Mouse (Mus musculus) bone marrow macrophage, adult 2 months (primary cell): ENCODE results near the gene 4930451I11Rik. TPM values are rescaled to one million over a fixed set of nuclear protein-coding genes. Genes with fewer than 3 reads are reported as not detected.

Experiments used
- H3K27ac ChIP-seq: 2 replicates; pipeline ENCODE4 v1.5.1; 2012; ENCODE audit warnings: low read depth, low read length; ENCODE audit not compliant: insufficient read depth
- H3K4me1 ChIP-seq: 2 replicates; pipeline ENCODE4 v1.6.1; 2012; ENCODE audit warnings: low read length; ENCODE audit not compliant: control insufficient read depth, insufficient read depth
- H3K4me3 ChIP-seq: 2 replicates; pipeline ENCODE4 v1.5.1; 2012; ENCODE audit warnings: mild to moderate bottlenecking, low read length, moderate library complexity; ENCODE audit not compliant: insufficient read depth
- CTCF ChIP-seq: IDR thresholded peaks from 2 replicates; pipeline ENCODE4 v1.5.1; 2012; ENCODE audit warnings: low read depth, mild to moderate bottlenecking, low read length, moderate library complexity
- POLR2A ChIP-seq: IDR thresholded peaks from 2 replicates; pipeline ENCODE4 v1.6.1; 2012; ENCODE audit warnings: mild to moderate bottlenecking, low read depth, low read length, borderline replicate concordance
- polyA plus RNA-seq: library from polyadenylated mRNA; stranded (reverse); fragments of >200 nt; gene quantifications from 2 replicates; pipeline ENCODE4 v1.2.4, GENCODE M21; 2012; ENCODE audit not compliant: missing spikeins, insufficient read depth, insufficient read length

Gene 4930451I11Rik
- polyA plus RNA-seq, 1 experiment, result not detected

DNA sequence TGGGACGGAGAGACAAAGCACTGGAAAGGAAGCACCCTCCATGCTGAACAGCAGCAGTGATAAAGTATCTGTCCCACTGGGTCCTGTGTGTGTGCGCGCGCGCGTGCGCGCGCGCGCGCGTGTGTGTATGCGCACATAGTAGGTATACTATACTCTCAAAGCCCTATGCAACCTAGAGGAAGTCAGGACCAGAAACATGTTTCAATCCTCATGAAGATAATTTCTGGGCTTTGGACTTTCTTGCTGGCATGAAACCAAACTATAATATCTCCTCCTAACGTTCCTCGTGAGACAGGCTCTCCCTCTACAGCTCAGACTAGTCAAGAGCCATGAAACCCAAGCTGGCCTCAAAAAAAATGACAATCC lies 30.4 kb downstream of the 4930451I11Rik start:
- H3K27ac ChIP-seq, result no peak overlapping the region
- TF ChIP-seq CTCF (no peak), POLR2A (no peak)
- H3K4me1 ChIP-seq, result peaks cover 38% of the 10 kb centered on the region
- H3K4me3 ChIP-seq, result no peak overlapping the region

- peak overlapping the region; percentile 73 for H3K4me3 ChIP-seq
- TF ChIP-seq CTCF (no peak), POLR2A (no peak)
- peaks cover 40% of the 10 kb centered on the region for H3K4me1 ChIP-seq
- H3K27ac ChIP-seq, result peak overlapping the region; percentile 89
Observed at GRCm38 (mm10) chr7:126800269-126801056, 31.0 kb downstream of the 4930451I11Rik start.

GRCm38 (mm10) chr7:126799468-126800268 lies 31.8 kb downstream of the 4930451I11Rik start:
- no peak for TF ChIP-seq CTCF
- TF ChIP-seq POLR2A, result no peak
- H3K4me1 ChIP-seq, result peaks cover 43% of the 10 kb centered on the region
- peak overlapping the region; percentile 89 for H3K27ac ChIP-seq
- peak overlapping the region; percentile 73 for H3K4me3 ChIP-seq

- Histone ChIP-seq H3K4me3 (peak overlapping the region; percentile 74), H3K27ac (peak overlapping the region; percentile 89), H3K4me1 (peaks cover 42% of the 10 kb centered on the region)
- TF ChIP-seq POLR2A (peak; percentile 59; the same call in 1 of the 2 replicates), CTCF (no peak)
Observed at GRCm38 (mm10) chr7:126799050-126799467, 32.4 kb downstream of the 4930451I11Rik start.

DNA sequence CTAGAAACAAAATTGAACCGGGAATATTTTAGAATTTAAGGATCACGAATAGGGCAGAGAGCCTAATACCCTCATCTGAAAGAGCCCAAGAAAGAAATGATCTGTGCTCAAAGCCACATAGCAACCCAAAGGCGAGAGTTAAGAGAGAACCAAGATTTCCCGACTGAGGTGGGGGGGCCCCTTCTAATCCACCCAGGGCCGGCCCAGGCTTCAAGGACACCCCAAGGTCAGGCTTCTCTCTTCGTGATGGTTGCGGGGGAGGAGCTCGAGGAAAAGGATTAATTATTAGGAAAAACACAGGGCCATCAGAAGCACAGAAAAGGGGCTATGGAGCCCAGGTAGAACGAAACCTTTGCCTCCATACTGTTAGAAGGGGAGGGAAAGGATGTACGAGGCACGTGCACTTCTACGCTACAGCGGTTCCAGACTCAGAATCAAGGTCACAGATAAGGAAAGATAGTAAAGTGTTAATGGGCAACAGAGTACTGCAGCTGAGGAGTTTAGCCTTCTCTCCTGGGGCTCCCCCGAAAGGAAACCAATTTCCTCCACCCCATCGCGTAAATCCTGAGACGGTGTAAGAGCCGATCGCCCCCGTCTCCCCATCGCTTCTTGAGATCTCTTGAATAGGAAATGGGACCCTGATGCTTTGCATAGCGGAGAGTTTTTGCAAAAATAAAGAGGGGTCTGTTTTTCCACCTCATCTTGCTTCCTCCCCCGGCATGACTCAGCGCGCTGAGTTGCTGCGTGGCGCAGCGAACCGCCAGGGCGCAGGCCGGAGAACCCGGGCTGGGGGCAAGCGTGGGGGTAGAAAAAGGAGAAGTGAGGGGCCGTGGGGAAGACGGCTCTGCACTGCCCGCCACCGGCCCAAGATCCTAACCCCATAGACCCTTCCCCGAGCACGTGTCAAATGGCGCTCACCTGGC lies 33.1 kb downstream of the 4930451I11Rik start:
- peak overlapping the region; percentile 74 for H3K4me3 ChIP-seq
- peak overlapping the region; percentile 87 for H3K27ac ChIP-seq
- no peak for TF ChIP-seq POLR2A
- TF ChIP-seq CTCF, result no peak
- H3K4me1 ChIP-seq, result peaks cover 37% of the 10 kb centered on the region

- TF ChIP-seq CTCF (no peak), POLR2A (no peak)
- H3K4me1 ChIP-seq, result peaks cover 29% of the 10 kb centered on the region
- H3K27ac ChIP-seq, result peak within 1 kb of the TSS; percentile 87
- peak within 1 kb of the TSS; percentile 74 for H3K4me3 ChIP-seq
Observed at GRCm38 (mm10) chr7:126797411-126798126, 33.9 kb downstream of the 4930451I11Rik start, which contains the start of gene Fam57b. TSS of gene Fam57b (plus strand) at chr7:126797668.

DNA sequence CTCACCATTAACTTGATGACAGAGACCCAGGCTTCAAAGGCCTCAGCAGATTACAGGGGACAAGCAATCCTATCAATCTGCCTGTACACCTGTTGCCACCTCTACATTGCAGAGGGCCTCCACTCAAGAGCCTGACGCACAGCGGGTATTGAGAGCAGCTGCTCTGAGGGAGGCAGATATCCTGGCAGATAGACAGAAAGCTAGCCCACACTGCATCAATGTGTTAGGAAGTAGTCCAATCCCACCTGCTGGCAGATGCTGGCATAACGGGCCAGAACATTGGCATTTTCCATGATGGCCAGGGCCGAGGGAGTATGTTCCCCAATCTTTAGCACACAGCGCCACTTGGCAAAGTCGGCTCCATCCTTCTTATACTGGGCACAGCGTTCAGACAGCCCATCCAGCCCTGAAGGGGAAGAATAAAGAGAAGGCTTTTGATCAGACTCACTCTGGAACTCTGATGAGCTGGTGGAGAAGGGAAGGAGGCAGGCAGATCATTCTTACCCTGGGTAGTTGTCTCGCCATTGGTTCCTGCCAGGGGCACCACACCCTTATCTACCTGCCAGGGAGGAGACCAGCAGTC lies 35.0 kb downstream of the 4930451I11Rik start:
- Histone ChIP-seq H3K4me1 (peaks cover 18% of the 10 kb centered on the region), H3K4me3 (peak overlapping the region; percentile 74), H3K27ac (no peak overlapping the region)
- TF ChIP-seq POLR2A (no peak), CTCF (no peak; the same call in 1 of the 2 replicates)

DNA sequence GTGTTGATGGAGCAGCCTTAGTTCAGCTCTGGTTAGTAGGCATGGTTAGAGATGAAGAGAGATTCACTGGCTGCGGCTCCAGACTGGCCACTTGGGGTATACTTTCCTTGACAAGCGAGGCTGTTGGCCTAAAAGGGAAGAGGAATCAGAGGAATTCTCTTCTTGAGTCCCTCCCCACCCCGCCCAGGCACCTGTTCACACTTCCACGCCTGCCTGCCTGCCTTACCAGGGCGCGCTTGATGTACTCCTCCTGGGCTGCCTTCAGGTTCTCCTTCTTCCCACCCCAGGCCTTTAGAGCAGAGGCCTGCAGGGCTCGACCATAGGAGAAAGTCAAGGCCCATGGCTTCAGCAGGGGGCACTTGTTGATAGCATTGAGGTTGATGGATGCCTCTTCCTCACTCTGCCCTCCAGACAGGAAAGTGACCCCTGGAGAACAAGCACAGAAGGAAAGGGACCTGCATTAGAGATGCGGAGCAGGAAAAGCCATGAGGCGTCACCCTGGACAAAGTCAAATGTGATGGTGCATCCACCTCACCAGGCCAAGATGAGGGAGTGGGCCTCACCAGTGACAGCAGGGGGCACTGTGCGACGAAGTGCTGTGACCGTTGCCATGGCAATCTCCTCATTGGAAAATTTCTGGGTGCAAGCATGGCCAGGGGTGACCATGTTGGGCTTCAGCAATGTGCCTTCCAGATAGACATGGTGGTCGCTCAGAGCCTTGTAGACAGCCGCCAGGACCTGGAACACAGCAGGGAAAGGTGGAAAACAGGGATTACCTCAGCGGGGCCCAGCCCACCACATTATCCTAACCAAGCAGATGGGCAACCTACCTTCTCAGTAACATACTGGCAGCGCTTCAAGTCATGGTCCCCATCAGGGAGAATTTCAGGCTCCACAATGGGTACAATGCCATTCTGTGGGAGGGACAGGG lies 35.8 kb downstream of the 4930451I11Rik start:
- H3K4me1 ChIP-seq, result peaks cover 13% of the 10 kb centered on the region
- peak overlapping the region; percentile 6; the same call in 1 of the 2 replicates for H3K4me3 ChIP-seq
- TF ChIP-seq CTCF, result no peak
- no peak for TF ChIP-seq POLR2A
- no peak overlapping the region for H3K27ac ChIP-seq
